Mouse (Mus musculus): ENCODE measurements around the gene Efcab8. TPM values are rescaled to one million over a fixed set of nuclear protein-coding genes. Genes with fewer than 3 reads are reported as not detected.
"Not testable (repeated sequence)": the region's sequence is repeated elsewhere in the genome, so short reads cannot be mapped to it uniquely, and the experiment has no call there.

Gene Efcab8
- polyA plus RNA-seq, 1 experiment from 2014 or later, result 0.09 TPM

DNA sequence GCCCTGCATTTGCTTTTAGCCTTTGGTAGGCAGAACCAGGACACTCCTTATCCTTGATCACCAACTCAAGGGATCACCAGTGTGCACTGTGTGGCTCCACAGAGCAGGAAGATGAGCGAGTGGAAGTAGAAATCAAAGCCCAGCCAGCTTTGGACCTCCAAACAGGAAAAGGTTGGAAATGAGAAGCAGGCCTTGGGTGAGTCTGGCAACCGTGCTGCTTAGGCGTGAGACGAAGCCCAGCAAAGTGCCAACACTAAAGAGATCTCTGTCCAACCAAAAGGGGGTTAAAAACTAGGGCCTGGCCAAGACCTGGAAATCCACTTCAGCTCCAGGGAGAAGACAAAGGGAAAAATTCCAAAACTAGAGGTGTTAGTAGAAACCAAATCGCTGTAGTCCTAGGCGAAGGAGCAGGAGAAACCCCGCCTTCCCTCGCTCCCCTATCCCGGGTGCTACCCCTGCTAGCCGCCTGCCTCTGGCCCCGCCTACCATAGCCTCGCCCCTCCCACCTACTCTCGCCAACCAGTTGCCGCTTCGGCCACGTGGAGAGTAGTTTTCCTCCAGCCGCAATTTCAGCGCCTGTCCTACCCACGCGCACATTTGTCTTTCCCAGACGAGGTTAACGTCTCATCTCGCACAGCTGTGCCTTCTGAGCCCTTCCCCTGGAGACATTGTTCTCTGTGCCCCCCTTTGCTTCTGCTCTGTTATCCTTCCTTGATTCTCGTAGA lies 931 bp upstream of the Efcab8 start:
- Histone ChIP-seq H3K27ac (no peak overlapping the region), H3K9ac (peak overlapping the region; percentile 21; the same call in 1 of the 2 replicates), H3K4me3 (peak overlapping the region; percentile 37), H3K4me1 (peaks cover 12% of the 10 kb centered on the region; the same call in 1 of the 2 replicates), H3K9me3 (no peaks in the 10 kb centered on the region), H3K4me2 (replicated peaks) (peak overlapping the region; percentile 72), H3K36me3 (peaks cover 5% of the 10 kb centered on the region), H3K27me3 (no peaks in the 10 kb centered on the region)
- ATAC-seq (ENCODE audit: low FRiP score, low read depth), result peak; percentile 91
- WGBS, result 12% methylated on average over 23 of the region's 24 CpGs

- no peak overlapping the region for H3K9ac ChIP-seq
- no peak overlapping the region for H3K27ac ChIP-seq
- no peak overlapping the region for H3K4me3 ChIP-seq
- H3K4me1 ChIP-seq, result peaks cover 12% of the 10 kb centered on the region; the same call in 1 of the 2 replicates
- ATAC-seq (ENCODE audit: low FRiP score, low read depth), result no peak
- H3K36me3 ChIP-seq, result no peaks in the 10 kb centered on the region
- no peaks in the 10 kb centered on the region for H3K9me3 ChIP-seq
- no peaks in the 10 kb centered on the region for H3K27me3 ChIP-seq
- WGBS, result 90% methylated on average over 4 of the region's 4 CpGs
- H3K4me2 ChIP-seq (replicated peaks), result no peak overlapping the region
Measured at GRCm38 (mm10) chr2:153781181-153781580, 1.4 kb downstream of the Efcab8 start.

DNA sequence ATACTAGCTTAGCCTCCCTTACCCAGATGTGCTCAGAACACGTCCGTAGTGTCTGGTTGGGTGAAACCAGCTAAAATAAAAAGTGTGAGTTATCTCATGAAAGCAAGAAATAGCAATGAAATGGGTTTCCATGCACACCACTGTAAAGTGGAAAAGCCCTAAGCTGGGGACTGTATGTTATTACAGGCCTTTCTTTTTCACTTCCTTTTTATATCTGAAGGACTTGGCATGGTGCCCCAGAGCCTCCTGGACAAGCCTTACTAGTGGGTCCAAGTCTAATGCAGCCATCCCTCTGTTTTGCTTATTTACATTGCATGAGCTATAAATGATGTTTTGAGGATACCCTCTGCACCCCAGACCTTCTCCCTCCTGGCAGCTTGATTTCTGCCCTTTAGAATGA lies 4.9 kb downstream of the Efcab8 start:
- 80% methylated on average over 2 of the region's 2 CpGs for WGBS
- no peak for ATAC-seq (ENCODE audit: low FRiP score, low read depth)
- Histone ChIP-seq H3K4me3 (no peak overlapping the region), H3K4me1 (no peaks in the 10 kb centered on the region), H3K36me3 (no peaks in the 10 kb centered on the region), H3K9me3 (no peaks in the 10 kb centered on the region), H3K27ac (no peak overlapping the region), H3K9ac (no peak overlapping the region), H3K4me2 (replicated peaks) (no peak overlapping the region), H3K27me3 (no peaks in the 10 kb centered on the region)

DNA sequence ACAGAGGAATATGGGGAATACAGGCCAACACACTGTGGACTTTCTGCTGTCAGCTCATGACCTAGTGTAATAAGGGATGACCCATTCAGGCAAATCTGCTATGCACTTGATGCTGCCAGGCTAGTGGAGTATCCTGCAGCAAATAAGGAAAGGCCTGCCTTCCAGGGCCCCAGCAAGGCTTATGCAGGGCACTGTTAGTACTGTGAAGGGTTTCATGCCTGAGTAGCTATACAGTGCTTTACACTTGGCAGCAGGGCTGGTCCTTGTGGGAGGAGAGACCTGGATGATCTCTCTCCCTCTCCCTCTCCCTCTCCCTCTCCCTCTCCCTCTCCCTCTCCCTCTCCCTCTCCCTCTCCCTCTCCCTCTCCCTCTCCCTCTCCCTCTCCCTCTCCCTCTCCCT lies 13.6 kb downstream of the Efcab8 start:
- H3K27ac ChIP-seq, result no peak overlapping the region
- H3K9ac ChIP-seq, result no peak overlapping the region
- no peak overlapping the region for H3K4me2 ChIP-seq (replicated peaks)
- H3K4me3 ChIP-seq, result no peak overlapping the region
- H3K9me3 ChIP-seq, result no peaks in the 10 kb centered on the region
- no peaks in the 10 kb centered on the region for H3K36me3 ChIP-seq
- no peaks in the 10 kb centered on the region for H3K4me1 ChIP-seq
- H3K27me3 ChIP-seq, result no peaks in the 10 kb centered on the region
- no peak for ATAC-seq (ENCODE audit: low FRiP score, low read depth)

GRCm38 (mm10) chr2:153795090-153795489 lies 15.4 kb downstream of the Efcab8 start:
- H3K4me2 ChIP-seq (replicated peaks), result no peak overlapping the region
- H3K4me3 ChIP-seq, result no peak overlapping the region
- H3K27me3 ChIP-seq, result no peaks in the 10 kb centered on the region
- no peak overlapping the region for H3K27ac ChIP-seq
- H3K4me1 ChIP-seq, result no peaks in the 10 kb centered on the region
- 0 out of 2 replicates have a peak, but pooled peaks have one; percentile 32 for ATAC-seq (ENCODE audit: low FRiP score, low read depth)
- H3K36me3 ChIP-seq, result no peaks in the 10 kb centered on the region
- no peaks in the 10 kb centered on the region for H3K9me3 ChIP-seq
- H3K9ac ChIP-seq, result no peak overlapping the region
- 64% methylated on average over 5 of the region's 5 CpGs for WGBS

- H3K27me3 ChIP-seq; H3K27ac ChIP-seq; H3K4me2 ChIP-seq (replicated peaks); ATAC-seq (ENCODE audit: low FRiP score, low read depth); H3K4me3 ChIP-seq; H3K4me1 ChIP-seq; H3K9me3 ChIP-seq; H3K9ac ChIP-seq; H3K36me3 ChIP-seq: not testable (repeated sequence)
Measured at GRCm38 (mm10) chr2:153807464-153807863, 27.7 kb downstream of the Efcab8 start.

GRCm38 (mm10) chr2:153808146-153808545 lies 28.4 kb downstream of the Efcab8 start:
- no peak for ATAC-seq (ENCODE audit: low FRiP score, low read depth)
- Histone ChIP-seq H3K27ac (no peak overlapping the region), H3K4me3 (no peak overlapping the region), H3K4me2 (replicated peaks) (no peak overlapping the region), H3K9ac (no peak overlapping the region), H3K9me3 (no peaks in the 10 kb centered on the region), H3K4me1 (no peaks in the 10 kb centered on the region), H3K36me3 (no peaks in the 10 kb centered on the region), H3K27me3 (no peaks in the 10 kb centered on the region)
- 79% methylated on average over 8 of the region's 8 CpGs for WGBS

GRCm38 (mm10) chr2:153808841-153809240 lies 29.1 kb downstream of the Efcab8 start:
- Histone ChIP-seq H3K27me3 (no peaks in the 10 kb centered on the region), H3K27ac (no peak overlapping the region), H3K9me3 (no peaks in the 10 kb centered on the region), H3K36me3 (no peaks in the 10 kb centered on the region), H3K4me2 (replicated peaks) (no peak overlapping the region), H3K4me3 (no peak overlapping the region), H3K9ac (no peak overlapping the region), H3K4me1 (no peaks in the 10 kb centered on the region)
- no peak for ATAC-seq (ENCODE audit: low FRiP score, low read depth)
- 76% methylated on average over 6 of the region's 6 CpGs for WGBS

DNA sequence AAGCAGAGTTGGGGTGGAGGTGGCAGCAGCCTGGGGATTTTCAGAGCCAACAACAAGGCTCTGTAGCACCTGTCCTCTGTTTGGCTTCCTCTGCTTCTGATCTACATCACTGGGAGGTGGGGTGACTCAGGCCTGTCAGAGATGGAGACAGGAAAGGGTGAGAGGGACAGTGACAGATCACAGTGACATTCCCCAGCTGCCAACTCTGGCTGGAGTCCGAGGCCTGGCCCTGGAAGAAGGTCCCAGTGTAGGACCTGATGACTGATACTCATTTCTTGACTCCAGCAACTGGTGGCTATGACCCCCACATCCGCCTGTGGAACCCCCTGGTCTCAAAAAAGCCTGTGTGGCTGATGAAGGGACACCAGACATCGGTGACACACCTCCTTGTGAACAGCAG lies 30.2 kb downstream of the Efcab8 start:
- Histone ChIP-seq H3K4me1 (no peaks in the 10 kb centered on the region), H3K4me2 (replicated peaks) (no peak overlapping the region), H3K27ac (no peak overlapping the region), H3K27me3 (no peaks in the 10 kb centered on the region), H3K36me3 (no peaks in the 10 kb centered on the region), H3K9ac (no peak overlapping the region), H3K4me3 (no peak overlapping the region), H3K9me3 (no peaks in the 10 kb centered on the region)
- WGBS, result 65% methylated on average over 3 of the region's 3 CpGs
- ATAC-seq (ENCODE audit: low FRiP score, low read depth), result no peak

GRCm38 (mm10) chr2:153822005-153822543 lies 42.3 kb downstream of the Efcab8 start:
- no peaks in the 10 kb centered on the region for H3K9me3 ChIP-seq
- no peaks in the 10 kb centered on the region for H3K36me3 ChIP-seq
- H3K27ac ChIP-seq, result no peak overlapping the region
- no peak overlapping the region for H3K9ac ChIP-seq
- no peaks in the 10 kb centered on the region for H3K4me1 ChIP-seq
- ATAC-seq (ENCODE audit: low FRiP score, low read depth), result no peak
- H3K27me3 ChIP-seq, result peaks cover 1% of the 10 kb centered on the region; the same call in 1 of the 2 replicates
- WGBS, result 84% methylated on average over 2 of the region's 2 CpGs
- H3K4me3 ChIP-seq, result no peak overlapping the region
- H3K4me2 ChIP-seq (replicated peaks), result no peak overlapping the region

GRCm38 (mm10) chr2:153824593-153824992 lies 44.9 kb downstream of the Efcab8 start:
- H3K9ac ChIP-seq, result no peak overlapping the region
- H3K4me2 ChIP-seq (replicated peaks), result no peak overlapping the region
- no peaks in the 10 kb centered on the region for H3K4me1 ChIP-seq
- no peak overlapping the region for H3K4me3 ChIP-seq
- no peak overlapping the region for H3K27ac ChIP-seq
- ATAC-seq (ENCODE audit: low FRiP score, low read depth), result no peak
- WGBS, result 75% methylated on average over 6 of the region's 6 CpGs
- peaks cover 5% of the 10 kb centered on the region; the same call in 1 of the 2 replicates for H3K27me3 ChIP-seq
- H3K36me3 ChIP-seq, result no peaks in the 10 kb centered on the region
- H3K9me3 ChIP-seq, result no peaks in the 10 kb centered on the region

DNA sequence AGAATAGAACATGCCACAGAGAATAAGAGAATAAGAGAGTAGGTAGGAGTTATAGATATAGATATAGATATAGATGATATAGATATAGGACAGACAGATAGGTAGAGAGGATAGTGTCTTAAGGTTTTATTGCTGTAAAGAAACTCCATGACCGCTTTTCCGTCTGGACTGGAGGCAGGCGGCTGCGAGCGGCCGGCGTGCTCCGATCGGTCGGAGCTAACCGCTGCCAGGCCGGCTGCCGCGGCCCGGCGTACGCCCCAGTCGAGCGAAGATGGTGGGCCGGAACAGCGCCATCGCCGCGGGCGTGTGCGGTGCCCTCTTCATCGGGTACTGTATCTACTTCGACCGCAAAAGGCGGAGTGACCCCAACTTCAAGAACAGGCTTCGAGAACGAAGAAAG lies 46.2 kb downstream of the Efcab8 start:
- not testable (repeated sequence) for H3K9me3 ChIP-seq; H3K4me2 ChIP-seq (replicated peaks); H3K4me3 ChIP-seq; H3K27me3 ChIP-seq; ATAC-seq (ENCODE audit: low FRiP score, low read depth); H3K27ac ChIP-seq; H3K4me1 ChIP-seq; H3K36me3 ChIP-seq; H3K9ac ChIP-seq
- 63% methylated on average over 32 of the region's 32 CpGs for WGBS

Measured in limb, embryonic 13.5 days (tissue).